Mouse (Mus musculus): ENCODE measurements at regions not wholly inside any gene's neighbourhood (a gene's known extent, or its start where the extent isn't known, plus 50 kb on each side); places are given as distances from the start of the nearest gene placed in this dataset.

DNA sequence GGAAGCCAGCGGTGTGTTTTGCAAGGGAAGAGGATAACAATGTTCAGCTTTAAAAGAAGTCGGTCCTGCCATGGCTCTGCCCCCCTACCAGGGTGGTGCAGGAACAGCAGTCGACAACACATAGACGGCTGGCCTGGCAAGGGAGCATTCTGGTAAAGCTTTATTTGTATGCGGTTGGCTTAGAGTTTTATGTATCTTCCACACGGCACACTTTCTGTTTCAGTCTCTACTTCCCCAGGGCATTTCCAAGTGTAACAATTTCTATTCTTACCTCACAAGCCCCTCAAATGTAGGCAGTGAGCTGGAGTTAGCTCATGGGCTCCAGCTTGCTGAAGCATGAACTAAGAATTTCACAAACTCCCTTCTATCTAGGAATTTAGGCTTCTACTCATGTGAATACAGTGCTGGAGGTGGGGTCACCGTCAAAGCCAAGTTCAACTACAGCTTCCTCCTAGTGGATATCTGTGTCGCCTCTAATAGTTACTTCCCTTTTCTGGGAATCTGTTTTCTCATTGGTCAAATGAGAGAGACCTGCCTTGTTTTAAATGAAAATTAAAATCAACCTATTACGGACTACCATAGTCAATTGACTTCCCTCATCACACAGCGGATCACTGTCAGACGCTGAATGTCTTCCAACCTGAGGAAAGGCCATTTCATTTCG, 190.2 kb upstream of the Dynlrb2 start:
- intact Hi-C loops (cut with DNase I): no loop called here

DNA sequence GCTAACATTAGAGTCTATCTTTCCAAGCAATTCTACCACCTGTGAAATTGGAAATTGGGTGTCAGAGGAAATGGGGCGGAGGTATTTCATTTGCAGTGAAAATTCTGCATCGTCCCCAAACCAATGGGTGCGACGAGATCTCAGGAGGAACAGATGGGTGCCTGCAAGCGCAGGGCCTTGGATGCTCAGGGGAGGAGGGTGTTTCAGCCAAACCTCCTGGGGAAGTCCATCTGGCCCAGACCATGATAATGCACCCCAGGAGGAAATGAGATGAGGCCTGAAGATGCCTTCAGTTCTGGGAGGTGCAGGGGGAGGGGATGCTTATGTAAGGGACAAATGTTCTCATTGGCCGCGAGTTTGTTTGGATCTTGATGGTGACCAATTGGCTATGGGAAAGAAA, 205.9 kb upstream of the Dynlrb2 start:
- intact Hi-C loops (cut with DNase I): no loop called here

DNA sequence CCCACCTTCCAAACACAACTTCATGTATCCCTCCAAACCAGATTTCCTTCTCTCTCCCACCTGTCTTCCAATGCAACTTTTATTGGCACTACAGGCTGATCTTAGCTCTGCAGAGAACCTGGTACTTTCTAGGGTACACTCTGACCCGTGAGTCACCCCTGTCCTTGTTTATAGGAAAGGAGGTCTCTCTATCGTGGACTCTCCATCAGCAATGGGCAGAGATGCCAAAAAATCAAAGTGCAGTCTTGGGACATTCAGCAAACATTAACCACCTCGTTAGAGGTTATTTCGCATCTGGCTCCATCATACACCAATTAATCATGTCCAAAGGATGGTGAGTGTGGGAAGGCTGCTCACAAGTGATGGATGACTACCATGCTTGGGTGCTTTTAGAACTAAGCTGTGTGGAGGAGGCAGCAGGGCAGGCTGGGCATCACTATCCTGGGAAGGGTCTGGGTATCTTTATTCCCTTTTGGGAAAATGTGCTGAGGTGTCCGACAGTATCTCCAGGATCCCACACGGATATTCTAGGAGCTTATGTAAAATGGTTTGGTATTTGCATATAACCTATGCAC, 214.0 kb upstream of the Dynlrb2 start:
- intact Hi-C loops (cut with DNase I): no loop called here

DNA sequence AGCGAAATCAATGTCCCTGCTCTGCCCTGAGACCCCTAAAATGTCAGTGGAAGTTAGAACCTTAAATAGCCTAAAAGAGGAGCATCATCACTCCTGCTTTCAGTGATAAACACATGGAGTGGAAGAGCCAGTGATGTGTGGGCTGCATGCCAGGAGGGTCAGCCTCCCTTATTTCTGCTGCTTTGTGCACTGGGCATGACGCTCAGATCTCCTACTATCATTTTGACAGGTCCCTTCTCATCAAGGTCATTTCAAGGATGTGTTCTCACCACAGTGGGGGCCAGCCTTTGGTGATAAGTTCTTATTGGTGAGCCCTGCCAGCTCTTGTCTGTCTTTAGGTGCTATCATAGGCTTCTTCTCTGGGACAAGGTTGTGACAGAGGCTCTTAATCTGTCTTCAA, 215.5 kb upstream of the Dynlrb2 start:
- intact Hi-C loops (cut with DNase I): no loop called here

DNA sequence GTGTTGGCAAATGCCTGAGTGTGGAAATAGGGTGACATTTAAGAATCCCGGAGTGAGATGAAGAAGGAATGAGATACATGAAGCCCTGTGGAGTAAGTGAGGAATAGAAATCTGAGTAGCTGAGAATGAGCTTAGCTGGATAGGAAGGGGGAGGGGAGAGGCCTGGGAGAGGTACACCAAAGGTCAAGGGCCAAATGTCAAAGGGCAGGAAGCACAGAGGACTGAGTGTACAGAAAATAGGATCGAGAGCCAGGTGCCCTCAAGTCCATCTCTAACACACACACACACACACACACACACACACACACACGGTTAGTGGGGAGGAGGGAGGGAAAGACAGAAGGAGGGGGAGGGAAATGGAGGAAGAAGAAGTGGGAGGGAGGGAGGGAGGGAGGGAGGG, 220.8 kb upstream of the Dynlrb2 start:
- intact Hi-C loops (cut with DNase I): no loop called here

DNA sequence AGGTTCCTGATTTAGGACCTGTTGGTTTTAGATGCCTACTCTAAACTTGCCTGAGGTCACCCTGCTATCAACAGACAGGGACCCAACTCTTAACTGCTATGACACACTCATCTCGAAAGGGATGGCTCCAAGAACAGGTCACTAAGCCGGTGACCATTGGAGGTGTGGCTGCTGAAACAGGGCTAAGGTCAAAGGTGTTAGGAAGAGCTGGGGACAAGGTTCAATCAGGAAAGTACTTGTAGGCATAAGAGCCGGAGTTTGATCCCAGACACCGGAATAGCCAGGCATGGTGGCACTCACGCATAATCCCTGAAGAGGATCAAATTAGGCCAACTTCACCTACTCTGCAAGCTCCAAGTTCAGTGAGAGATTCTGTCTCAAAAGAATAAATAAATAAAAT, 222.4 kb upstream of the Dynlrb2 start:
- intact Hi-C loops (cut with DNase I): no loop called here

DNA sequence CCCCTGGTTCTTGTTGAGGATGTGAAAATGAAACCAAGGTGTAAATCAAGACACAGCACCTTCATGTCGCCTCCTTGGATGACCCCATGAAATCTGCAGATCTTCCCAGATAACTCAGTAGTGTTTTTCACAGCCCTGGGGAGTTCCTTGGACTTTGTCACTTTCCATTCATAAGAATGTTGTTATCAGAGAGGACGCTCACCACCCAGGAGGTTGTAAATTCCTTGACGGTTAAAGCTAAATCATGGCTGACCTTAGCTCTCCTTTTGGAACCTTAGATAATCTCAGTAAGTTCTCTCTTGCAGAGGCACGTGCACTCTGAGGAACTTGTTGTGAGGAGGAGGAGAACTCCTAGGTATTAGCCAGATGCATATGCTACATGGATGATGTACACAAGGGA, 229.8 kb upstream of the Dynlrb2 start:
- intact Hi-C loops (cut with DNase I): no loop called here

DNA sequence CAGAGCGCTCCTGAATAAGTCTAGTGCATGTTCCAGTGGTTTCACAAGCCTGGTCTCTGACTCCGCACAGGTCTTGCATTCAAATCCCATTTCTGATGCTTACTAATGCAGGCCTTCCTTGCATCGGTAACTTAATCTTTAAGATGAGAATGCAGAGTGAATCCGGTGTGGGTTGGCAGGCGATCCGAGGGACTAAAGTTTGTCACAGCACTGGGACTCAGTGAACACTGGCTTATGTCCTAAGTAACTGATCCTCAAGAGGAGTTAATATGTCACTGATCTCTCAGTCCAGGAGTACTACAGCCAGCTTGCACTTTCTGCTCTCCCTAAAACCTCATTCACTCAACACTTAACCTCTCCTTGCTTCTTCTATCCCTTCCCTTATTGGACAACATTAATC, 233.5 kb upstream of the Dynlrb2 start:
- intact Hi-C loops (cut with DNase I): no loop called here

DNA sequence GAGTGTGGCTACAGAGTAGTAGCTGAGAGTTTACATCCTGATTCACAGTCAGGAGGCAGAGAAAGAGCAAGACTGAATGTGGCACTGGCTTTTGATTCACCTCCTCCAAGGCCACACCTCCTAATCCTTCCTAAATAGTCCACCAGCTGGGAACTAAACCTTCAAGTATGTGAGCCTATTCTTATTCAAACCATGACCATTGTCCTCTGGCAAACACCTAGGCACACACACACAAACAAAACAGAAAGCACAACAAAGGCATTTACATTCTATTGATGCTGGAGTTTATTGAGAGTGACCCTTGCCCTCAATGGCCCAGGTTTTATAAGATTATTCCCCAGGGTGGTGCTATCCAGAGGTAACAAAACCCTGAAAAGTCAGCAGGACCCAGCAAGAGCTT, 235.4 kb upstream of the Dynlrb2 start:
- intact Hi-C loops (cut with DNase I): no loop called here

DNA sequence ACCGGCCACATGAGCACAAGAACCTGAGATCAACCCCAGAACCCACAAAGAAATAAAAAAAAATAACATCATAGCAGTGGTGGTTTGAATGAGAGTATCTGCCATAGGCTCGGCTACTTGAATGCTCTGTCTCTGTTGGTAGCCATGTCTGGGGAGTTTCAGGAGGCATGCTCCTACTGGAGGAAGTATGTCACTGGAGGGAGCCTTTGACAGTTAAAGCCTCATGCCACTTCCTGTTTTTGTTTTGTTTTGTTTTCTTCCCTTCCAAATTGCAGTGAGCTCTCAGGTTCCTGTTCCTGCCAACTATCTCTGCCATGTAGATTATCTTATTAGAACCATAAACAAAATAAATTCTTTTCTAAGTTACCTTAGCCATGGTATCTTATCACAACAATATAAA, 236.1 kb upstream of the Dynlrb2 start:
- intact Hi-C loops (cut with DNase I): no loop called here

DNA sequence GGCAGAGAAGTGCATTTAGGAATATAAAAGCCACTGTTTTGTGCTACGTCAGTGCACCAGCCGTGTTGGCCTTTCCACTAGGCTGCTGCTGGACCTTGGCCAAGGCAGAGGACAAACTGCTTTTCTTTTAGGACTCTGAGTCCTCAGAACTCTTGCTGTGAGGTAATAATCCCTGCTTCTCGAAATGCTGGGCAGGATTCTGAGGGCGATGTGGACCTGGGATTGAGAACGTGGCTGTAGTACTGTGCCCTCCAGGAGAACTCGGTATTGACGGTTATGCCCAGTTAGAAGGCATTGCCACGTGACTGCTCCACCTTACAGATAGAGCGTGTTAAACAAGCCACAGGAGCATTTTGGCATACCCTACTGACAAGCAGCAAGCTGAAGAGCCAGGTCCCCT, 236.6 kb upstream of the Dynlrb2 start:
- intact Hi-C loops (cut with DNase I): no loop called here

DNA sequence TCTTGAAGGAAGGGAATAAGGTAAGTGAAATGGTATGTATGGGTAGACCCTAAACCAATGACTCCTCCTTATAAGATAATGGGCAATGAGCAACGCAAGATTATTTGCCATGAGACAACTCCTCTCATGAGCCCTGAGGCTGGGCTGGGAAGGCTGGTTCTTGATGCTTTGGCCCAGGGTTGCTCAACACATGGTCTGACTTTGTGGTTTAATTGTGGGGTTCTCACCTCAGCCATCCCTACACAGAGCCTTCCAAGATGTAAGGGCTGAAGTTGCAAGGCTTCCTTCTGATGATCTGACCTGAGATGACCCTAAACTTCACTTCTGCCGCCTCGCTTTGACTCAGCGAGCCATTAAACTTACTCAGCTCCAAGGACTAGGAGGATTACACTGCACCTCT, 237.8 kb upstream of the Dynlrb2 start:
- intact Hi-C loops (cut with DNase I): no loop called here

DNA sequence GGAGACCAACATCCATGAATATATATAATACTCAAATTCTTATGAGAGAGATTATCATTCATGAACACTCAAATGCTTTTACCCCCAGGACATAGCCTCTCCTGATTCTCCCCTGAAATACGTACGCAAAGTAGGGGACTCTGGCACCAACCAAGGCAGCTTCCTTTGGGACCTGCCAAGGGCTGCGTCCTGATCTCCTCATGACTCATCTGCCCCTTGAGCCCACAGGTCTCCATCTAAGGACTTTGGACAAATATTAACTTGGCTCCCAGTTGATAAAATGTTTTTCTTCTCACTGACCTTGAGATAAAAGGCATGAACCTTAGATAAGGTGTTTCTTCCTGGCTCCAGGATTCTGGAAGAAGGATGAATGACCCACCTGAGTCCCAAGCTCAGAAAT, 239.2 kb upstream of the Dynlrb2 start:
- intact Hi-C loops (cut with DNase I): no loop called here

DNA sequence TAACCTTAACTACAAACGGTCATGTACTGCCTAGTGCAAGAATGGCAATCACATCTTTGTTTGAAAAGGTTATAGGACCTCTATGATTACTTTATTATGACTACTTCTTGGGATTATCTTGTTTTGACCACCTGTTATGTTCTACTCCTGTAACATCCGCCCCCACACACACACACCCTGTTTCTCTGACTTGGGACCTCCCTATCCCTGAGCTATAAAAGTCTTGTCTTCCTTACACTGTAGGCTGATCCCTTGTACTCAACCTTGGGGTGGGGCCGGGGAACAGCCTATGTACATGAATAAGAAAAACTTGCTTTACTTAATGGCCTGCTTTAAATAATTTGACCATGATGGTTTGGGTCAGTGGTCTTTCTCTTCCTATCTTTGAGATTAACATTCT, 240.7 kb upstream of the Dynlrb2 start:
- intact Hi-C loops (cut with DNase I): no loop called here

DNA sequence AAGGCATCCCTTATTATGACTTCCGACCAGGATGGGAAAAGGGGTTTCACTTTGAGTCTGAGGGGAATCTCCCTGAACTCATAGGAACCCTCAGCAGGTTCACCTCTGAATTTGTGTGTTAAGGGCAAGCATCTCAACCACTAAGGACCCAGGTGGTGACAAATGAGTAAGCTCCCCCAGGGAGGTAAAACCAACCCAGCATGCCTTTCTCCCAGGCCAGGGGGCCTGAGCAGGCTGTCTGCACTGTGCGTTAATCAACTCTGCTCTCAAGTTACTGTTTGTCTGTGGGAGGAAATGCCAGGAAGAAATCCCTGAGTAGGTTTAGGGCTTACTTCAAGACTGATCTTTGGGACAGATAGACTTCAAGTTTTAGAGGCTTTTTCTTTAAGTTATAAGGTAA, 243.5 kb upstream of the Dynlrb2 start:
- intact Hi-C loops (cut with DNase I): no loop called here

DNA sequence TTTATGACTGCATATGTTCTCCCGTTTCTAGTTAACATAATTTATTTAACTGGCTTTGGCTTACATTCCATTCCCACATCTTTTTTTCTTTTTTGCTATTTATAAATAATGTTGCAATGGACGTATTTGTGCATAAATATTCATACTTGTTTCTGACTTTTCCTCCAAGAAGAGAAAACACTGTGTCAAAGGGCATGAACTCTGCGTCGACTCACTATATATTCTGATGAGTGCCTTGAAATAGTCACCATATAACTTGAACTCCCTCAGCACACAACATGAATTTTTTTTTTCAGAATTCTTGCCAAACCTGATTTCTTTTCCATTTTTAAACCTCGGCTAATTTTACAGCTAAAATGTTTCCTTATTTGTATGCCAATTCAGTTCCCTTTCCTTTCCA, 249.4 kb upstream of the Dynlrb2 start:
- intact Hi-C loops (cut with DNase I): no loop called here

DNA sequence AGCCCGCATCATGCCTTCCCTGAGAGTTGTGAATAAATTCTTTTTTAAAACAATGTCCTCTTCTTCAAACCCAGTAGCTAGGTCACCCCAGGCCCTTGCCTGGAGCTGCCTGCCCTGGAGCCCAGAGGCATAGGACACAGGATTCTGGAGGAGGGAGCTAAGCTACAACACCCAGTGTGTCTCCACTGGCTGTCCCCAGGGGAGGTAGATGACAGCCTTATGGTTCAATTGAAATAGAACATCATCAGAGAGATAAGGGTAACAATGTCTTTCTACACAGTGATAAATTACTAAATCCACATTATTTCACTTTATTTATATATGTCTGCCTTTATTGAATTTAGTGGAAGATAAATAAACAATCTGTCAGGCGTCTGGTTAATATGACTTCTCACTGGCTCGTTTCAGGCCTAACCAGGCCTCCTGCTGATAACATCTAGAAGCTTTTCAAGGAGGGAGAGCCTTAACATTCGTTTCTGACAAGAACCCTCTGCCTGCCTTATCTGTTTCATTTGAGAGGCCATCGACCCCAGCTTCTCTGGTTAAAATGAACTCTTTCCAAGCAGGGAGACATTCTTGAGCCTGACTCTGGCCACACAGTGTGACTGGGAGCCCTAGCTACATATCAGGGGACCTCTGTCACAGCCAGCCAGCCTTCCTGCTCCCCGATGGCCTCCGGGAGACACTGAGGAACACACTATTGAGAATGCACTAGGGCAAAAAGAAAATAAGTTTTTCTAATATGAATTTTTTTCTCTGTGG, 252.1 kb upstream of the Dynlrb2 start:
- intact Hi-C loops (cut with DNase I): no loop called here

DNA sequence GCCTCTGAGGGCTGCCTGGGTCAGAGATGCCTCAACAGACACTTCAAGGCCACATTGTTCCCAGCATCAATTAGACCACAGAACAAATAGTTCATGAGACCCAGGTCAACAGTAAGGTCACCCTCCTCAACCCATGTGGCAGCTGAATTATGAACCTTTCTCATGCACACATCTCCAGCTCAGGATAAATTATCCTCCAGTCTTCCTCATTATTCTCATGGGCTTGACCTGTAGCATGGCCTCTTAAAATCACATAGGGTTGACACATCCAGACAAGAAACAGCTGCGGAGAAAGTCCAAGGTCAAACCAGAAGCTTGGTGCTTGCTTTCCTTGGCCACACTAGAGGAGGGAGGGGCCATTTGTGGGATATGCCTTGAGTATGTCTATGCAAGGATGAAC, 256.4 kb upstream of the Dynlrb2 start:
- intact Hi-C loops (cut with DNase I): no loop called here

DNA sequence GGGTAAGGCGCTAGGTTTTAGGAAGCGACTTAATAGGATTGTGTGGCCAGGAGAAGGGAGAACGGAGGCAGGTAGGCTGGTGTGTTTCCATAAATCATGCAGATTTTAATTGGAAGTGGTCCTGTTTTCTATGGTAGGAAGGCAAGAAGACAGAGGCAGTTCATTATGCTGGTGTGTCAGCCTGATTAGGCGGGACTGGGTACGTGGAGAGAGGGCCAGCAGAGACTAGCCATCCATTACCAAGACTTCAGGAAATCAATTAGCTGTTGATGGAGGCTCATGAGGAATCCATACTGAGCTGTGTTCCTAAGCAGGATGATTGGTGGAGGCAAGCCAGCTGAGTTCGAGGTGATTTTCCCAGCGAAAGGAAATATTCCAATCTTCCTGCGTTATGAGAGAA, 261.3 kb upstream of the Dynlrb2 start:
- intact Hi-C loops (cut with DNase I): no loop called here

DNA sequence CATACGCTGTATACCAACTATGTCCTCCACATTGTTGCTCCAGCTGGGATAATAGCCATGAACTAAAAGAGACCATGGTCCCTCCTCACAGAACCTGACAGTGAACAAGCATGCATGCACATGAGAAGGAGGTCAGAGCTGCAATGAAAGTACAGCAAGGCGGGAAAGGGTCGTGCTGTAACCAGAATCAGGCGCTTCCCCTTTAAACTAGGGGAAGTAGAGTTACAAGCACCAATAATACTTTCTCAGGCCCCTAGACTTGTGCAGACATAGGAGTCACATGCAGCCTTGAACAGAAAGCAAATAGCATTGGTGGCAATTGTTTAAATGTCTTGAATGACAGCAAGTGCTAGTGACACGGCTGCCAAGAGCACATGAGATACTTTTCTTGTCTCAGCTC, 261.8 kb upstream of the Dynlrb2 start:
- intact Hi-C loops (cut with DNase I): no loop called here

DNA sequence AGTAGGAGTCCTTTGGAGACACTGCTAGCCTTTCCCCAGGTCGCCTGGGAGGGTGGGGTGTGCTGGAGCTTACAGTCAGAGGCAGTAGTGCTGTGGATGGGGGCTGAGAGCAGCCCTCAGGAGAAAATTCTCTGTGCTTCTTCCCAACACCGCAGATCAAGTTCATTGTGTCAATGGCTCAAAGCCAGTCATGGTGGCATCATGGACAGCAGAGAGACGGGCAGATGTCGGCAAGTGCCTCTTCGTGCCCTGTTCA, 262.9 kb upstream of the Dynlrb2 start:
- intact Hi-C loops (cut with DNase I): no loop called here

DNA sequence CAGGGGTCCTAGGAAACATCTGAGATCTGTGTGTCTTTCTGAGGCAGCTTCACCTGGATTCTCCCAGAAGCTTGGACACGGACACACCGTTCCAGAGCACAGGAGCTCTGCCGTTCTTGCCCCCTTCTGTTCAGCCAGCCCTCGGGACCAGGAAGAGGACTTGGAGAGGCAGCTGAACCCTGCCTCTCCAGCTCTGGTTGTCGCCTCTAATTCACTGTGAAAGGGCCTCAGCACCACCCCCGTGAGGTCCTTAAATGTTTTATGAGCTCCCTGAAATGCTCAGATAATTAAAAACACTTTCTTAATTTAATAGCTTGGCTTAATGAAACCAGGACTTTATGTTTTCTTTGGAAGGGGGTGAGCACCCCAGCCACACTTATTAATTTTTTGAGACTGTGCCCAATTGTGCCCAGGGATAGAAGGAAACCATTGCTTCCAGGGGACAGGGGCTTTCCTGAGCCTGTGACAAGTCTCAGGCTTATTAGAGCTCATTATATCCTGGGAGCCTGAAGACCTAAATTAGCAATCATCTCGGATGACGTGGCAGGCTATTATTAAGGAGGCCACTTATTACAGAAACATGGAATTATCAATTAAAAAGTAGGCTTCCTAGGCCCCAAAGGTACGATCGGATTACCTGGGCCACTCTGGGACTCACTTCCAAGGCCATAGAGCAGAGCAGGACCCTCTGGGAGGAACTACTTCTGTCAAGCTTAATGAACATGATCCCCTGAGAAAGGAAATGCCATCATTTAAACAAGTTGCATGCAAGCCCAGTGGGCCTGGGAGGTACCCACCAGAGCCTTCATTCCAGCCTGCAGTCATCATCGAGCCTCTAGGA, 263.4 kb upstream of the Dynlrb2 start:
- intact Hi-C loops (cut with DNase I): no loop called here
